Mouse (Mus musculus): ENCODE data around the gene Grin2a.

Grin2a gene

DNA sequence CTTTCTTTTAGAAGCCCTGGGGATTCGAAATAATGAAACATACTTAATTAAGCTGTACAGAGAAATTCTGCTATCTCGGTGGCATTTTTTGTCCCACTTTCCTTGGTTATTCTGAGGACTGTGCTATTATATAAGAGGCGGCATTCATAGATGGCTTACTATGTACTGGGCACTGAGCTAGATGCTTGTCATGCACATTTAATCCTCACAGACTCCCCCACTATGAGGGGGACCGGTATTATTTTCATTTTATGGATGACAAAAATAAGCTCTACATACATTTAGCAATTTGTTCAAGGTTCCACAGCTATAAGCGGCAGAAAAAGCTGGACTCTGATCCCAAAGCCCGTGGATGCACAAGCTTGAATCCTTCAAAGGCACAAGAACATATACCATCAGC, 256.7 kb downstream of the Grin2a start:
- no peak for DNase-seq

DNA sequence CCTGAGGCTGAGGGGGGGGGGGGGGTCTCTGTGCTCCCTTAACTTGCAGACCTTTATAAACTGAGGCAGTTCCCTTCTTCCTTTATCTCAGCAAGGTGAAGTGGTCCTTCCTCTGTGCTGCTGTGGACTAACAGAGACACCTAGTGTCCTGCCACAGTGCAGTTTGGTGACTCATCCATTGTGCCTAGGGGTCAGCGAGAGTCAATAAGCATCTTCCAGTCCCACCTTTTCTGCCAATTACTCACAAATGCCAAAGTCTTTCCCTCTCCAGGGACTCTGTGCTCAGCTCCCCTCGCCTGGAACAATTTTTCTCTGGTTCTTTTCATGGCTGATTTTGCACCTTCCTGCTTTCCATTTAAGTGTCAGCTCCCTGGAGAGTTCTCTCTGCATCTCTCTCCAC, 258.2 kb downstream of the Grin2a start:
- no peak for DNase-seq

DNA sequence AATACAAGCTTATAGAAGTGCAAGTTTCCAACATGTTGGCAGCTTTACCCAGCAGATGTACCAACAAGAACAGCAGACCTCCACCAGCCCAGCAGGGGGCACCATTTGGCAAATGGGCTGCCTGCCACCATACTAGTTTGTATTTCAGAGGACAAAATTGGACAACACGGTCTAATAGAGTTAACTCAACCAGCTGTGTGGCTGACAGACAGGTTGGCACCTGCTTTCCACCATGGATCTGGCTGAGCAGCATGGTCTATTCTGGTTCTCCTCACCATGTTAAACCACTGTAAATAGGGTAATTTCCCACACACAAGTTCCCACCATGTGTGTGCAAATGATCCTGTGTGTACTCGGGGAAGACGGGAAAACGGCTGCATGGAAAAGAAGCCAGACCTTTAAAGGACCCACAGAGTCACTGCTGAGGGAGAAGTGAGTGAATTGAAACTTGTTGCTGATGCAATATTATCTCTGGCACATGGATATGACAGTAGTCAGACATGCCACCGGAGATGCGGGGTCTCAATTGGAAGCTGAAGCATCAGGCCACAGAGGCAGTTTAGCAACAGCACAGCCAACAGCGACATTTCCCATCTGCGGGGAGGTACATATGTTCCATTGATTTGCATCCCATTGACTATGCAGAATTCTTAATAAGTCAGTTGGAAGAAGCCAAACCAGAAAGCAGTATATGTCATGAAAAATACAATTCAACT, 259.8 kb downstream of the Grin2a start:
- DNase-seq, result no peak

DNA sequence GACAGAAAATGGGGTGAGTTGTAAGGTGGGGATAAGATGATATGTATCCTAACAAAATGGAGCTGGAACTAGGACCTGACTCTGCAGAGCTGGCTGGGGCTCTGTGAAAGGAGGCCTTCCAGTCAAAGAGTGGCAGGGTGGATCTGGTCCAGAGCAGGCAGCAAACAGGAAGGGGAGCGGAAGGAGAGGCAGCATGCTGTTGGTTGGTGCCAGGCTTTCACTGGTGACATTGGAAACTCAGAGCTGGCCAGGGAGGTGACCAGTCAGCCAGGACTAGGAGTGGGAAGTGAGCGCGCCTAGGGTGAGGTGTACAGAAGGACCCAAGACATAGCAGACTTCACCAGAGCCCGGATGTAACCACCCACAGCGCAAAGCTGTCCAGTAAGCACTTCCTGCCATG, 267.8 kb downstream of the Grin2a start:
- no peak for DNase-seq

DNA sequence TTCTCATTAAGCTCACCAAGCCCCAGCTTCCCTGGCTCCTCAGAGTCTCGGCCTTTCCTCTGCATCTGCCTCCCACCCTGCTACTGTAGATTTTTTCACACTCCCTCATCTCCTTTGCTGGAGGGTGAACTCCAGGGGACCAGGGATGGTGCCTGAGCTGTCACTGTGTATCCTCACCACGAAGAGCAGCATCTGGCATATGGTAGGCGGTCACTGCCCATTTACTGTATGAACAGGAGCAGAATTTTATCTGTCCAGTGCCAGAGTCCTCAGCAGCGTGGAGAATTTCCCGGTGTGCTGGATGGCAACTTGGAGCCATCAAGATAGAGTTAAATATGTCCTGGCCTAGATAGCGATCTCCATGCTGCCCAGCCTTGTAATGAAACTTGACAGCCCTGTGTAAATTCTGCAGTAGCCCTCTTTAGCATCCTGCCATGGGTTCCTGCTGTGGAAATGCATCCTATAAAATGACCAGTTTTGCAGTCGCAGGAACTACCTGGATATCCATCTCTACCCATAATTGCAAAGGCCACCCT, 269.7 kb downstream of the Grin2a start:
- no peak for DNase-seq

DNA sequence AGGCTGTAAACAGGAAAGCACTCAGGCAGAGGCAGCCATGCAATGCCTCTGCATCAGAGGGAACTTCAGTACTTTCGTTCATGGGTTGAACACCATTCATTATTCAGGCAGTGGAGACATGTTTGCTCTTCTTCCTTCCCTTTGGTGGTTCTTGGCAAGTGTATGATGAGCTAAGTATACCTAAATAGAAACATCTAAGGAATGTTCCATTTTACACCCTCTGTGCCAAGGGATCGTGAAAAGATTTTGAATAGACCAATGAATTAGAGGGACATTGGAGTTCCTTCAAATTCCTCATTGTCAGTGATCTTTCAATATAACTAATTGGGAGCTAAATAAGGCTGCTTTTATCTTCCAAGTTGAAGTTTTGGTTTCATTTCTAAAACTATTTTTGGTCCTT, 284.0 kb downstream of the Grin2a start:
- DNase-seq, result no peak

DNA sequence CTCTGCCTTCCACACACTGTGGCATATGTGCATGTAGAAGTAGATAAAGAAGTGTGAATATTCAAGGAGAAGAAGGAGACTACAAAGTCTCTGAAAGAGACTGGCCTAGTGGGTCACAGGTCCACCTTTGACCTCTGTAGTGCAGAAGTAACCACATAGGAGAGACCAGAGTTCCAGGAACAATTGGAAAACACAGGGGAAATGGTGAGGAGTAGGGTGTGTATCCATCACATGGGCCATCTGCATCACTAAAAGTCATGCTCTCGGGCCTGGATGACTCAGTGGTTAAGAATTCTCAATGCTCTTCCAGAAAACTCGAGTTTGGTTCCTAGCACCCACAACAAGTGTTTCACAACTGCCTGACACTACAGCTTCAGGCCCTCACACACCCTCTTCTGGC, 285.4 kb downstream of the Grin2a start:
- no peak for DNase-seq

DNA sequence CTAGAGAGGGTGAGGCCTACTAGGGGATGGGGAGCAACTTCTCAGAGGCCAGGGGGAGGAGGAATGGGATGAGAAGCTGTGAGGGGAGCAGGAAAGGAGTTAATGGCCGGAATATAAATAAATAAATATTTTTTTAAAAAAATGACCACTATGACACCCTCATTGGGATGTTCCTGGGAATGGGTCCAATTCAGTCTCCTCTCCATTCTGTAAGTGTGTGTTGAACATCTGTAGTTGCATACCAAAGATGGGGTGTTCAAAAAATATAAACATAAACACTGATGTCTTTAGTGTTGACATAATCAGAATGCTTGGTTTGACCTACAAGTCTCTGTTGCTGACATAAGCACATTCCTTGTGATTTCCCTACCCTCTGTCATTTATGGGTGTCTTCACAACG, 298.2 kb downstream of the Grin2a start:
- no peak for DNase-seq

DNA sequence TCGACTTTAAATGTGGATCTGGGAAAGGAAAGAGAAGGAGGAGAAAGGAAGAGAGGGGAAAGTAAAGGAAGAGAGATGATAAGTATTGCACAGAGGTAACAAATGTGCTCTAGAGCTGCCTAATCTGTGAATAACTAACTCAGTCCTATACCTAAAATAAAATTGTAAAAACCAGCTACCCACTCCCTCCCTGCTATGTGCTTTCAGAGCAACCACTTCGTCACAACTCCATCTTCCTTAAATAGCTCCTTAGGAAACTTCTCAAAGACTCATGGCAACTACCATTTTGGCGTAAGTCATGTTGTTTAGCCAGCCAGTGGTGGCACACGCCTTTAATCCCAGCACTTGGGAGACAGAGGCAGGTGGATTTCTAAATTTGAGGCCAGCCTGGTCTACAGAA, 301.3 kb downstream of the Grin2a start:
- no peak for DNase-seq

DNA sequence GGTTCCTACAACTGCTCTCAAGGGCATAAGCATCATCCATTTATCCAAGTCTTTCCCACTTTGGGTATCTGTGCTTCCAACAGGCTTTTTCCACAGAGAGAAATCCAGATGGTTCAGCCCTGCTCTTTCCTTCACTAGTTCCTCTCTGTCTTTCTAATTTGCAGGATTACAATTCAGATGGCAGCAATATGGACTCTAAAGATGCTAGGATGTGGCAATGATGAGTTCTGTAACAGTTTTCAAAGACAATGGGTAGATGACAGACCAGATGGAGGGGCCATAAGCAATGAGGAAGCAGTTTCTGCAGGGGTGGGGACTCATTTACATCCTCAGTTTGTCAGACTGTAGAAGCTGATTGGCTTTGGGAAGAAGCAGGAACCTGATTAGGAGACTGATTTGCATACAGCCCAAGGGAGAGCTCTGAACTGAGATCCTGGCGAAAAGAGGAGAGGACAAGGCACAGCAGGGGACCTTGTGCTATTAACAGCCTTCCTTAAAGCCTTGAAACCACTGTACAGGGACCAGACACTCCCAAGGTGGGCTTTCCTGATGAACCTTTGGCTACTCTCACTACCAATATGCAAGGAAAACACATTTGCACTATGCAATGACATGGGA, 306.7 kb downstream of the Grin2a start:
- no peak for DNase-seq

DNA sequence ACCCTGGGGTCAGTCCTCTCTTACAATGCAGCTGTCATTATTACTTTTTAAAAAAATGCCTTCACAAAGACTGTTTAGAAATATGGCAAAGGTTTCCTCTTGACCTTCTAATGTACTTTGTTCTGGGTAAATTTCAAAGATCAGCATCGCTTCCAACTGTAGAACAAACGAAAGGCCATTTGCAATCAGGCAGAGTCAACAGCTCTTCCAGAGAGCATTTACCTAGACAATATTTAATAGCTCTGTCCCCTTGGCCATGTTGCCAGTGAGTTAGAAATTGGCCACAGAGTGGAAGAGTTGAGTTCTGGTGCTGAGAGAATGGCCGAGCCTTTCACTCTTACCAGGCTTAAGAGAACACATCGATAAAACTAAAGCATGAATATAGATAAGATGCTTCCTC, 314.8 kb downstream of the Grin2a start:
- no peak for DNase-seq

DNA sequence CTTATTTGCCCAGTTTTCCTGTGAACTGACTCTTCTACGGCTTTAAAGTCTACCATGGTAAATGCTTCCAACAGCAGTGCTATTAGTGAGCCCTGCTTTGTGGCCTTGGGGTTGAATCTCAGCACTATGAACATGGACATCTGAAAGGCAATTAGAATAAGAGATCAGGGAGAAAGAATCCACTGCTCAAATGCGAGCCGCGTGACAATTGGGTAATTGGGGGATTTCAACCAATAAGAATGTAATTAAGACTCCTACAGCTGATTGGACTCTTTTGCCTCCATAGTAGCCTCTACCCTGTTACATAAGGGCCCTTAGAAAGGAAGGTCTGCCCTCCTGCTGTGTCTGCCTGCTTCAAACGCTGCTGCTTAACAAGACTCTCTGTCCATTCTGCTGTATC, 315.4 kb downstream of the Grin2a start:
- DNase-seq, result no peak

DNA sequence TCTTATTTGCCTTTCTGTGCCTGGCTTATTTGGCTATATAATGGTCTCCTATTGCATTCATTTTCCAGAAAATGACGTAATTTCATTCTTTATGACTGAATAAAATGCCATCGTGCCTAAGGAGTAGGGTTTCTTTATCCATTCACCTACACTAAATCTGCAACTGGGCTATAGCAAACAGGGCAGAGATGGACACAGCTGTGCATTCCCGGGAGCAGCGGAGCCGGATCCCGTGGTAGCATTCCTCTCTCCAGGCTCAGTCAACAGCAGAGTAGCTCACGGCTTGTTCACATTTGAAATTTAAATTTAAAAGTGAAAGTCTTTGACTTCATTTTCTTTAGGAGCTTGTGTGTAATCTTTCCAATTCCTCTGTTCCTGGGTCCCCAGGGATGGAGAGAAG, 316.6 kb downstream of the Grin2a start:
- DNase-seq, result no peak

DNA sequence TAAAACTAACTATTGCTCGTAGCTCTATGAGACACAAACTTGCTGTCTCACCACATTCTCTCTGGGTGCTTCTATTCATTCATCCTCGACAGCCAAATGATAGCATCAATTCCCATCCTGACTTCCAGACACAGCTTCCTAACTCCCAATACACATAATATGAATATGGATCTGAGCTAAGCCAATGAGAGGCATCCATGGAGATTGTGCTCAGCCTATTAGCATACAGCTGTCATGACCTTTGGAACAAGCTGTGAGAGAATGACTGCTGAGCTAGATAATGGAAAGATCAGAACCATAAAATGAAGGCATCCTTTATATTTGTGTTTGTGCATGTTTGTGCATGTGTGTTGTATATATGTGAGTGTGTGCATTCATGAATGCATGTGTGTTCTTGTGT, 323.0 kb downstream of the Grin2a start:
- no peak for DNase-seq

DNA sequence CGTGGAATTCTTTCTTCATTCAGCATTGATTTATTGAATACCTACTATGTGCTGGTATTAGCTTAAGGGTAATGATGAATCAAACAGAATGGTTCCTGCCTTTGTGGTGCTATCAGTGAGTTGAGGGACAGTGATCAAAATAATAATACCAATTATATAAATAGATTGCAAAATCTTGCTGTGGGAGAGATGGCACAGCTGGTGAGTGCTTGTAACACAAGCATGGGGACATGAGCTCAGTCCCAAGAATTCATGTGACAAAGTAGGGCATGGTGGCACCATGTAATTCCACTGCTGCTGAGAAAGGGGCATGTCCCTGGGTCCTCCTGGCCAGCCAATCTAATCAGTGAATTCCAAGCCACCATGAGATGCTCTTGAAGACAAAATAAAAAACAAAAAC, 324.1 kb downstream of the Grin2a start:
- DNase-seq, result peak; percentile 60

DNA sequence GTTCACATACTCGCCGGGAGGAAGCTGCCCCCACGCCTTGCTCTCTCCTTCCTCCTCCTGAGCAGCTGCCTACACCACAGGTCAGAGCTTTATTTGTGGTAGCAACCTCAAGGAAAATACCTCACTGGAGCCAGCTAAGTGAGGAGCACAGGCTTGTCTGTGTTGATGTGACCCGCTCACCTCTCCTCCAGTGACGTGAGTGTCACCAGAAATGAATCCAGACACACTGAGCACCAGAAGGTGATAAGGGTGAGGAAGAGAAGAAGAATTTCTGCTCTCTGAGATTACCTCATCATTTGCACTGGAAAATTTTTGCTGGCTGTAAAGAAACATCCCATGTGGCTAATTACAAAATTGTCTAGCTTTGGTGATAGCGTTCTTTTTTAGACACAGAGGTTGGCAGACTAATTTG, 324.6 kb downstream of the Grin2a start:
- DNase-seq, result peak; percentile 32

DNA sequence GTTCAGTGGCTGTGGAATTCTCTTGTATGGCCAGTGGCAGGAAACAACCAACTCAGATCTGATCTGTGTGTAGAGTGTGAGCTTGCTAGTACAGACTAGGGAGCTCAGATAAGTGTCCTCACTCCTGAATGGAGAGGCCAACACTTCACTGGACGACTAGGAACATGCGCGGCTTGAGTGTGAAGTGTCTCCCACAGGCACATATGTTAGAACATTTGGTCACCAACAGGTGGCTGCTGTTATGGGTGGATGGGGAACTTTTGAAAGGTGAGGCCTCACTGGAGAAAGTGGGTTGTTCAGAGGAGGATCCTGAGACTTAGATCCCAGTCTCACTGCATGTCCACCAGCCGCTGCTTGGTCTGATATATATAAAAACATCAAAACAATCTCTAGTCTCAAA, 329.5 kb downstream of the Grin2a start:
- no peak for DNase-seq

DNA sequence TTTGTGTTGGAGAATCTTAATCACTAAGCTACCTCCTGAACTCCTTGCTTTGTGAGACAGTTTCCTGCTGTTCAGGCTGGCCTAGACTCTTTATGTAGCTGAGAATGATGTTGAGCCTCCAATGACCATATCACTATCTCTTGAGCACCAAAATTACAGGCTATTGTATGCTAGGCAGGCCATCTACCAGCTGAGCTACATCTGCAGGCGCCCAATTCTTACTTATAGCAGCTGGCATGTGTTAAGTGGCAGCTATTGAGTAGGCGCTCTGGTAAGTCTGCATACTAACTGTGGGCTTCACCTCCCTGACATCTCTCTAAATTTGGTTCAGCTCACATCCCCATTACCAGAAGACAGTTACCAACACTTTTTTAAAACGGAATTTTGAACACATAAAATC, 331.3 kb downstream of the Grin2a start:
- peak; percentile 23 for DNase-seq

DNA sequence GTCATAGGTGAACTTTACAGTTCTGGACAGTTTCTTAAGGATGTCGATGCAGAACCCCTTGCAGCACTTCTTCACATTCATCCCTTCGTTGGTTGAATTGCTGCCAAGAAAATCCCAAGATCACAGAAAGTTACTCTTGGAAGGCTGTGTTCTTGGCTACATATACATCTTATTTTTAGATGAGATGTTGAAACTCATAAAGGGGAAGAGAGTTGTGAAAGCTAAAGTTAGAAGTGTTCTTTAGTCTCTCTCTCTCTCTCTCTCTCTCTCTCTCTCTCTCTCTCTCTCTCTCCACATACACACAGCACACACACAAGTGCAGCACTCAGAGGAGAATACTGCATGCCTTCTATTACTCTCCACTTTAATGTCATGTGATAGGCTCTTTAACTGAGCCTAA, 331.9 kb downstream of the Grin2a start:
- DNase-seq, result no peak

DNA sequence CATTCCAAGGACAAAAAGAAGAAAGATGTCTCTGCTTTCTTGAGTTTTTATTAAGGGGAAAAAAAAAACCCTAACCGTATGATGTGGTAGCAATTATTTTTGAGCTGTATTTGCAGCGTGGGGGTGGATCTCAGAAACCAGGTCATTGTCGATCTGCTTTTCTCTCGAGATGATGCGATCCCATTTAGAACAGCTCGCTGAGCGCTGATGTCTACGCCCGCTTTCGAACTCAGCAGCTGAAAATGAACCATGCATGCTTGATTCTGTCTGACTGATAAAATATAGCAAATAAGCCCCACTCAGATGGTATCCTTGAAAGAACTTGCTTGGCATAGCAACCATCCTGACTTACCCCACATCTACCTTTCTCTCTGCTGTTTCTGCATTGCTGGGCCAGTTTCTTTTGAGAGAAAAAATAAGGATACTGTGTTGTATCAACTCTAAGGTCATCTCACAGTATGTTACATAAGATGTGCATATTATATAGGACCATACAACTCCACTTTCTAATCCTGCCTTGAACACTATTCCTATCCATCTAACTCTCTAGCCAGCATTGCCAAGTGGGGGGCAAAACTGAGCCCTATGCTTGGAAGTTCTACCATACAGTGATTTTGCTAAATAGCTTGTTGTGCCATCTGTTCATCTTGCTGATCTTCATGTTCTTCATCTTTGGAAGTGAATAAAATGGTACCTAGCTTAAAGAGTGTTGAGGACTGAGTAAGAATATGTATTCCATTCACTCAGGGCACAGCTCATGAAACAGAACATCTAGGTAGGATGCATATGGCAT, 369.5 kb downstream of the Grin2a start:
- no peak for DNase-seq

DNA sequence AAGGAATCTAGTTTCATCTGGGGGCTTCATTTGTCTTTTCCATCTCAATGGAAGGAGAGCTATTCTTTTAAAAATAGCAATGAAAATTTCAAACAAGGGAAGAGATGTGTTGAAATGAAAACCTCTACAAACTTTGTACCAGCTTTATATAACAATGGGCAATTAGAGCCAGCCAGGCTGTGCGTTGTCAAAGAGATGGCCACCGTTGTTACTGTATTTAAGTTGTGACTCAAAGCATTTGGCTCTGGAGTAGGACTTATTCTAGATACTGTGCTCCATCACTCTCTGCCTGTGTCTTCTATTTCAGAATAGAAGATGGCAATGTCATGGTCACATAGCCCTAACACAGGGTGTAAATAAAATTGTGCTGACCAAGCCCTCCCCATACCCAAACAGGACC, 371.0 kb downstream of the Grin2a start:
- no peak for DNase-seq

DNA sequence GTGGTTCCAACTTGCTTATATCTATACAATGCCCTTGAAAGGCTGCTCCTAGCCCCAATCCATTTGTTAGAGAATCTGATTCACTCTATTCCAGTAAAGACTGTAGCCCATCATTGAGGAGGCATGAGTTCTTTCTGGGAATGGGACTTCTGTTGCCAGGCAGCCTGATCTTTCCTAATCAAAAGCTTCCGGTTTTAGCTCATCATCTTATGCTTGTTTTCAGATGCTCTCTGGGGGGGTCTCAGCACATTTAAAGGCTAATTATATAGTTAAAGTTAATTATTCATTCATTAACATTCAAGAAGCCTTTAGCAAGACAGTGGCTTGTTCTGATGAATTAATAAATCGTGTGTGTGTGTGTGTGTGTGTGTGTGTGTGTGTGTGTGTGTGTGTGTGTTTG, 377.2 kb downstream of the Grin2a start:
- DNase-seq, result no peak

DNA sequence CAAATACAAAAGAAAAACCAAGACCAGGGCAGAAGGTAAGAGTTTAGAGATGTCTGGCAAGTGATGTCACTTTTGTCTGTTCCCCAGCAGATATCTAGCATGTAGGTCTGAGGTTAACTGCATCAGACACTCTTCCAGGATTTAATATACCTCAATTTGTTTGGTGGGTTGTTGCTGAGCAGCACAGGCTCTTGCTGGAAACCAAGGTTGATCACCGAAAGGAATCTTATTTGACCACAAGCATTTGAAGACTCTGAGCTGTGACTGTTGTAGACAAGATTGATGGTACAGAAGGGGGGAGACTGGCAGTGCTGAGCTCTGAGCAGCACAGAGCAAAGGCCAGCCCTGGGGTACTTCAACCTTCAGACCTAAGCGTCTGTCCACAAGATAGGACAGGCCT, 378.1 kb downstream of the Grin2a start:
- DNase-seq, result no peak

DNA sequence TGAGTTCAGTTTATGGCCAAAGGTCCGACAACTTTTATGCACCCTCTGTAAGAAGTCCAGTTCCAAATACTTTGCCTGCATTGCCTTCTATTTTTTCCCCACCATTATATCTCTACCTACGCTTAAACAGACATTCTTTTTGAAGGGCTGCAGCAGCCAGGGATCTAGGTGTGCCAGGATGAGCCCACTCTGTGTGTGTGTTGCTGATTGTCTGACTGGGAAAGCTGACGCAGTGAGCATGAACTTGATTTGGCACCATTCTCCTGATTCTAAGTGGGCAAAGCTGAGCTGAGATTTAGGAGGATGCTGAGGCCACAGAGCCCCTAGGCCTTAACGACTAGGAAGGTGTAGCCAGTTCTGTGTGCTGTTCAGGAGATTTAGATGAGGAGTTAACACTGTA, 378.6 kb downstream of the Grin2a start:
- no peak for DNase-seq

Data from lung, postnatal 36 days (tissue).